Mouse (Mus musculus) brain, embryonic 14.5 days (tissue): ENCODE measurements around the gene Nkx6-1. TPM values are rescaled to one million over a fixed set of nuclear protein-coding genes. Genes with fewer than 3 reads are reported as not detected.

Experiments
- DNase-seq: peaks from one replicate; pipeline ENCODE4 v3.0.0-alpha.2; 2011; ENCODE audit warnings: low read depth
- CTCF ChIP-seq: fragments of 200-500 bp; IDR thresholded peaks from 2 replicates; pipeline ENCODE4 v1.5.1; 2012; ENCODE audit warnings: inconsistent platforms, mild to moderate bottlenecking, moderate library complexity, borderline replicate concordance; ENCODE audit not compliant: insufficient read depth, insufficient read length; ENCODE audit errors: extremely low read depth
- POLR2A ChIP-seq: fragments of 200-500 bp; IDR thresholded peaks from 2 replicates; pipeline ENCODE4 v1.6.1; 2012; ENCODE audit warnings: mild to moderate bottlenecking, inconsistent platforms, borderline replicate concordance; ENCODE audit not compliant: poor library complexity, insufficient read depth, insufficient read length, severe bottlenecking; ENCODE audit errors: extremely low read depth
- polyA plus RNA-seq: library from polyadenylated mRNA; depleted of rRNA; stranded (reverse); fragments of >200 nt; gene quantifications from 2 replicates; pipeline ENCODE4 v1.2.3, GENCODE M21; 2012

Nkx6-1 gene
- polyA plus RNA-seq, 1 experiment = 9.3 TPM

- TF ChIP-seq POLR2A (no peak), CTCF (no peak)
- DNase-seq = no peak
Observed at GRCm38 (mm10) chr5:101667263-101667990, 2.6 kb upstream of the Nkx6-1 start.

GRCm38 (mm10) chr5:101666713-101667112 is 1.9 kb upstream of the Nkx6-1 start:
- no peak for TF ChIP-seq POLR2A
- no peak for TF ChIP-seq CTCF
- DNase-seq = no peak

GRCm38 (mm10) chr5:101666091-101666490 is 1.3 kb upstream of the Nkx6-1 start:
- DNase-seq = no peak
- TF ChIP-seq POLR2A (no peak), CTCF (no peak)

- DNase-seq = peak; percentile 46
- TF ChIP-seq POLR2A (no peak), CTCF (no peak)
Observed at GRCm38 (mm10) chr5:101664423-101664921, 324 bp downstream of the Nkx6-1 start.

GRCm38 (mm10) chr5:101663621-101664422 is 974 bp downstream of the Nkx6-1 start:
- DNase-seq = no peak
- TF ChIP-seq POLR2A (no peak), CTCF (no peak)

GRCm38 (mm10) chr5:101663176-101663575 is 1.6 kb downstream of the Nkx6-1 start:
- TF ChIP-seq CTCF (peak; percentile 45; the same call in 1 of the 2 replicates), POLR2A (no peak)
- peak; percentile 67 for DNase-seq

- no peak for TF ChIP-seq CTCF
- TF ChIP-seq POLR2A = no peak
- DNase-seq = no peak
Observed at GRCm38 (mm10) chr5:101662485-101662884, 2.3 kb downstream of the Nkx6-1 start.

GRCm38 (mm10) chr5:101661561-101662211 is 3.1 kb downstream of the Nkx6-1 start:
- no peak for TF ChIP-seq POLR2A
- TF ChIP-seq CTCF = no peak
- no peak for DNase-seq

- no peak for DNase-seq
- TF ChIP-seq CTCF (no peak), POLR2A (no peak)
Observed at GRCm38 (mm10) chr5:101660666-101661065, 4.1 kb downstream of the Nkx6-1 start.

- peak; percentile 75 for DNase-seq
Observed at GRCm38 (mm10) chr5:101659411-101659971, 5.3 kb downstream of the Nkx6-1 start.

GRCm38 (mm10) chr5:101658984-101659290 is 5.9 kb downstream of the Nkx6-1 start:
- no peak for DNase-seq
- TF ChIP-seq CTCF = no peak
- no peak for TF ChIP-seq POLR2A

More at GRCm38 (mm10) chr5:101659411-101659971, 5.3 kb downstream of the Nkx6-1 start:
- no peak for TF ChIP-seq POLR2A
- TF ChIP-seq CTCF = no peak
